Mouse (Mus musculus) lung, postnatal 14 days (tissue): ENCODE measurements around the gene Gm3045.

Experiments
- DNase-seq: peaks from one replicate; pipeline ENCODE4 v3.0.0; 2021

The Gm3045 gene

DNA sequence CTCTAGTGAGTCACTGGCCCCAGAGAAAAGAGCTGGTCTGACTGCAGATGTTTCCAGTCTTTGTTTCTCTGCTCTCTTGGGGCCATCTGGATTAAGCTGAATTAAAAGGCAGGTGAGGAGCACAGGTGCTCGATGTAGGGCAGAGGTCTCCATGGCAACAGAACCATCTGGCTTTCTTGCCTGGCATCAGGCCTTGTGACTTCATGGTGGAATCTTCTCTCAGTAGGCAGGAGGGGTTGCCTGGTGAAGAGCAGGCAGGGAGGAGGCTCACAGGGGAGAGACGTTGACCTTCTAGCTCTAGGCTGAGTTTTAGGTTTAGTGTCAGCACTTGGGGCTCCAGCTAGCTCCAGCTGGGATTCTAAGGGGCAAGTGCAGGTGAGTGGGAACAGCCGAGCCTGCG, at the start of gene Gm3045:
TSS of gene Gm3045 (plus strand) at position 230 of the 400 bp plus-strand sequence.
- DNase-seq: no peak

DNA sequence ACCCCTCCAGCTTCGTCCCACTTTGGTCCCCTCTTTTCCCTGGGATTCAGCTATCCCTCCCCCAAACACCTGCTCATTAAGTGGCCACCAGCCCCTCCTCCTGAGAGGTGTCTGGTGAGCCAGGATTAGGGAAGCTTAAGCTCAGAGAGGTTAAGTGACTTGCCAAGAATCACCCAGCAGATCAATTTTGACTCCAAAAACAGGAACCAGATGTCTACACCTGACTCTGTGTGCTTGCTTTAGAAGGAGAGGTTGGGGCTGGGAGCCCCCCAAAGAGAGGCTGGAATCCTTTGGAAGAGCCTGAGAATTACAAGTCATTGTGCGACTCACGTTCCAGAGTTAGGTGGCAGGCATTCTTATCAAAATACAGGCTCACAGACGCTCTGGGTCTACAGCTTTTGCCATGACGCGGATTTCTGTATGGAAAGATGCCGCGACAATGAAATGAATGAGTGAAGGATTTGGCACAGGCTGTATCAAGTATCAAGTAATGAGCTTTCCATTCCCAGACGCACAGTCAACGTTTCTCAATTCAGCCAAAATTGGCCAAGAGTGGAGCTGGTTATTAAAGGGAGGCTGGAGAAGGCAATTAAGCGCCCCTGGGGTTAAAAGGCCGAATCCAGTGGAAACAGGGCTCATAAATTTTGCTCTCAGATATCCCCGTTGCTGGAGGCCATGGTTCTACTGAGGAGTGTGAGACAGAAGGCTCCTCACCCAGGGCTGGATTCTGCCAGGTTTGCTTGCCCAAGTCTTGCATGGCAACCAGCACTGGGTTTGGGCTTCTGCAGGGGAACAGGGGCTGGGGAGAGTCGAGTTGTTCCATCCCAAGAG, 45.3 kb upstream of the Gm3045 start:
- no peak for DNase-seq

DNA sequence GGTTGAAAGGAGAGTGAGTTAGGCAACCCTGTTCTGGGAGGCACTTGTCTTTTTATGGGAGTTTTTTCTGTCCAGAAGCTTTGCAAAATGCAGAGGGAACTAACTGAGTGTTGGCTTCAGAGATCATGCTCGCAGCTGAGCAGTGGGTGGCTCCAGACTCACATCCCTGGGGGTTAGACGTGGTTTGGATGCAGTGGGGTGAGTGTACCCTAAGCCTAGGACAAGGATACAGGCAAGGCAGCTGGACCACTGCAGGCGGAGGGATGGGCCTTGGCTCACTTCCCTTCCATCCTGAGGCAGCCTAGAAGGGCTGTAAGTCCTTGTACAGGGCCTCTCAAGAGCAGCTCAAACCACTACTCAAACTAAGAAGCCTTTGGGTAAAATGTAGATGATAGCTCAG, 43.0 kb upstream of the Gm3045 start:
- DNase-seq: no peak

DNA sequence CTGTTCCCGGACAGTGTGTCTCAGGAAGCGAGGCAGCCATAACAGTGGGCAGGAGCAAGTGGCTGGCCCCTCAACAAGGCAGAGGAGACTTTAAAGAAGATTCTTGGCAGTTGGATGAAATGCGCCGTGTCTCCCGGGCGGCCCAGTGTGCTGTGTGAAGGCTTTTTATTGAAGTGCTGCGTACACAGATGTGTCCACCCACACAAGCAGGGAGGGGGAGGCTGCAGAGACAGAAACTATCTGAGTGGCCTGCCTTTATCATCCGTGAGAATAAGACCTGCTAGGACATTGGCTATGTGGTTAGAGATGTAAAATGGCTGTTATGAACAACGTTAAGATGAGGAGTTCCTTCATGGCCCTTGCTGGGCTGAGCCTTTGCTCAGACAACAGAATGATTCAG, 40.0 kb upstream of the Gm3045 start:
- no peak for DNase-seq

DNA sequence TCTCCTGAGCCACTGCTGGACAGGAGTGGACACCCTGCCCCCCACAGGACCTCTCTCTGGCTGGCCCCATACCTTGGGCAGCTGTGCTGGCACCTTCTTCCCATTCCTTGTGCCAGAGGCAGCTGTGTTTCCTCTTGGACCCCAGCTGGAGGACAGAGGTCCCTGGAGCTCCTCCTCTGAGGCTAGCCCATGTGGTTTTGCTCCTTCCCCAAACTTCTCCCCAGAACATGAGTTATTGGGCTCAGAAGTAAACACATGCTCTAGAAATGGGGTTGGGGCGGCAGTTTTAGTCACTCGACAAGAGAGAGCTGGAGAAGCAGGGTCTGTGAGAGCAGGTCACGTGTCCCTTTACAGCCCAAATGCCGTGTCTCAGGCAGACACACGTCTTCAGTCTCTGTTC, 39.0 kb upstream of the Gm3045 start:
- no peak for DNase-seq

DNA sequence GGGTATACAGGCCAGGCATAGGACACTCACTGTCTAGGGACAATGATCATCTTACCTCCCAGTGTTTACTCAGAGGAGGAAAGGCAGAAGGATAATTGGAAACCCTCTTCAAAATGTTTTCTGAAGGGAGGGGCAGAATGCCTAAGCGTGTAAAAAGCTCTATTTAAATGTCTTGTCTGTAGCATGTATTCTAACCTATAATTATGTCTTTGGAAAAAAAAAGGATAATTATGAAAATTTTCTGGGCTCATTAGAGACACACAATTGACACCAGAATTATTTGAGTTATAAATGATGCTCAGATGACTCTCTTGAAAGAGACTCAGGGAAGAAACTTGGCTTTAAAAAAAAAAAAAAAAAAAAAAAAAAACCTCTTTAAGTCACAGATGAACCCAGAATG, 38.4 kb upstream of the Gm3045 start:
- no peak for DNase-seq

DNA sequence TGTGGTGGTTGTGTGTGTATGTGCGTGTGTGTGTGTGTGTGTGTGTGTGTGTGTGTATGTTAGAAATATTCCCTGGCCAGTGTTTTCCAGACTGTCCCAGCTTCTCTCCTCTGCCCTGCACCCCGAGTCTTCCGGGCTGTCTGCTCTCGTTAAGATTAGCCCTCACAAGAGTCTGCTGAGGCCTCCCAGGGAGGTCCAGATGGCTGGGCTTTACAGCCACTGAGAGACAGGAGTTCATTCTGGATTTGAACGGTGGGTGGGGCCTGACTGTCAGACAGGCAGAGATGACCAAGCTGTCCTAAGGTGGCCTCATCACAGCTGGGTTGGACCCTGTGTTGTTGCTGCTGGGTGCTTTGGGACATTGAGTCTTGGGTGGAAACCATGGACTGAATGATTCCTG, 28.8 kb upstream of the Gm3045 start:
- DNase-seq: peak; percentile 27

DNA sequence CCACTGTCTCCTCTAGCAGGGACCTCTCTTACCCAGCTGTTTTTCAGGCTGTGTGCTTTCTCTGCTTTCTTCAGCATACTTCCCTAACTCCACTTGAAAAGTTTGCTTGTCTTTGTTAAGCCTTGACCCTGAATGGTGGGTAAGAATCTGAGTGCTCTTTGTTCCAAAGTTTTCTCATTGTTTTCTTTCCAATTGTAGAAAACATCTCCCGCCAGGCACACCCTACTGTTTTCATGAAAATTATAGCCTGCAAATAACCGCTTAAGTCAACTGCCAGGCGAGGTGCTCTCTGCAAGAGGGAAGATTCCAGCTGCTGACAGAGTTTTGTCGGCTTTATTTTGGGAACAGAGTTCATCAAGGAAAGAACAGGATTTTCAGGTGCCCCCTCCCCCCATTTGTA, 25.2 kb upstream of the Gm3045 start:
- no peak for DNase-seq

DNA sequence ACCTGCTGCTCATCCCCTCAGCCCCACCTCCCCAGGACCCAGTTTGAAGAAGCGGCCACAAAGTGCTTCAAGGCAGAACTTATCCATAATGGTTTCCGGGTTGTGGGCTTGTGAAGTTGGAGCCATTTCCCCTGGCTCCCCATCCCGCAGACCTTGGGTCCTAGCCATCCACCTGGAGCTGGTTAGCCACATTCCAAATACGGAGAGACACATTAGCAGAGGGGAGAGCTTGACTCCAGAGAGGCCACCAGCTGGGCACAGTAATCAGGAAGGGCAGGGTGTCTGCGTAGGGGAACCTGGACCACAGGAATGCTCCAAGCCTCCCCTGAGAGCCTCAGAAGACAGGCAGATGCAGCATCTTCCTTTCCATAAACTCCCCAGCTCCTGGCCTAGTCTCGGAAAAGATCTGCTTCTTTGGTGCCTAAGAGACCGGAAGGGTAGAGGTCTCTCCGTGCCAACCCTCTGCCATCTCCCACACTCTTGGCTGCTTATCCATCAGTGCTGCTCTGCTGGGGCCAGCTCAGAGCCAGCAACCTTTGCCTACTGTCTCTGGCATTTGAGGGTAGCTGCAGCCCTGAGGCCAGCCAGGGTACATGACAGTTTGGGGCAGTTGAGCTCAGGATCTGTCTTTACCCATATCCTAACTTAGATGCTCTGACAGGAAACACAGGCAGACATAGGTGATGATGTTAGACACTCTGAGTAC, 22.9 kb upstream of the Gm3045 start:
- no peak for DNase-seq

DNA sequence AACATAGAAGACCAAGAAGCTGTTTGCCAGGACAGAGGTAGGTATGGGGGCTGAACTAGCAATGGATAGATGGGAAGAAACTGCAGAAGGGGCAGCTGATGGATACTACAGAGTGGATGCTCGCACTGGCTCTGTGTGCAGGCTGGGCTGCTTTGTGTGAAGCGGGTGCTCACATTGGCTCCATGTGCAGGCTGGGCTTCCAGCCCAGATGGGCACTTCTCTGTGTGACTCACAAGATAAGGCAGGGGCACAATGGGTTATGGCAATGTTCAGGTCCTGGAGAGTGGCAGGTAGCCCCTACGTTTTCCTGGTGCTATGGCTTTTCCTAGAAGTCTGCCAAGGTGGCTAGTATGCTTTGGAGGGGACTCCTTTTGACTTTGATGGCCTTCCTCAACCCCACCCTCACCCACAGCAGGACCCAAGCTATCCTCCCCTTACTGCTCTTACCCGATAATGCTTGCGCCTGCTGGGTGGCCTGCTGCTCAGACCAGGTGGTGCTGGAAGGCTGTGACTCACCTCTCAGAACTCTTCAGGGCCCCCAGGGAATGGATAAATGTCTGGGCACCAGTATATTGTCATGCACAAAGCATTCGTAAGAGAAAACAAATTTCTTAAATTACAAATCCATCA, 21.8 kb upstream of the Gm3045 start:
- DNase-seq: no peak

DNA sequence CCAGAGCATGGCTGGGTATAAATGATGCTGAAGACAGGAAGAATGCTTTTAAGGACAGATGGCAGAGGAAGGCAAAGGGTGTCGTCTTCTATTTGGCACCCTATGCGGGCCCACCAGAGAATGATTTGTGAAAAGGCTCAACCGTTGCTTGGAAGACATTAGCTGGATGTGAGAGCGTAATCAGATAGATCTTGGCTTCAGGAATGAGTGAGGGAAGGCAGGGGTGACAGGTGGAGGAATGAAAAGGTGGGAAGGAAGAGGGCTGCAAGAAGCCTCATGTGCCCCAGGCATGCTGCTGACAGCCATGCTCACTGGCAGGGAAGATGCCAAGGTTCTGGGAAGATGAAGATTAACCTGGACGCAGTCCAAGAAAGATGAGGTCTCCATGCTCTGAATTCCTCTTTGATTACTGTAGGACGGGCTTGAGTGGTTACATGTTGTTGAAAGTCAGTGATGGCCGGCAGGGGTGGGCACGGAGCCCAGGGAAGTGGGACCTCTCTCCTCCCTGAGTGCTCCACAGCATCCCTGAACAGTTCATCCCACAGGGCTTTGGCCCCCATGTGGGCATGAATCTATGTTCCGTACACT, 14.0 kb upstream of the Gm3045 start:
- DNase-seq: no peak

DNA sequence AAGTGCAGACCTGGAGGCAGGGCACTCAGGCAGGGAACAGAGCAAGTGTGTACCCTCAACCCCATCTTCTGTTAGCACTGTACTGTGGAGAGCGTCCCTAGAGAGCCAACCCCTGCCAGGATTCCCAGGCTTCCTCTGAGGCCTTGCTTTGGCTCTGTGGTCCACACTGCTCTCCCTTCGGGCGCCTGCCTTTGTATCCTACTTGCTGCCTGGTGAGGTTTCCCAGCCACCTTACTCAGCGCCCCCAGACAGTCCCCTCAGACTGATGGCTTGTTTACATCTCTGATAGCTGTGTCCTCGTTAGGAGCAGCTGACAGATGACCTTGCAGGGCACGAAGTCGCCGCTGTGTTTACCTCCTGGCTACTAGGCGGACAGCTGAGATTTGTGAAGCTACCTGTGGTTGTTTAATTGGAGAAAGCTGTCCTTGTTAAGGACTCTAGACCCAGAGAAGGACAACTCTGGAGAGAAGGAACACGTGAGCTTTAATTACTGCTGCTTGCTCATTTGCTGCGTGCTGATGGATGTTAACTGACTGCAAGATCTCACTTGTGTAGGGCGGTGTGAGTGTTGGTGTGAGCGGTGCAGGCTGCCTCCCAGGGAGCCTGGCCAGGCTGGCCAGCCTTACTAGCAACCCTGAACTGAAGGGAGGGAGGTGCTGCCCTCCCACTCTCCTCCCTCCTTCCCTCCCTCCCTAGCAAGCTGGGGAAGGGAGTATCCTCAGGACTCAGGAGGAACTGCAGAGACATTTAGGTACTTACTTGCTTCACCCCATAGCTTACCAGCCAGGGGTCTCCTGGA, 7.5 kb upstream of the Gm3045 start:
- DNase-seq: peak; percentile 39

DNA sequence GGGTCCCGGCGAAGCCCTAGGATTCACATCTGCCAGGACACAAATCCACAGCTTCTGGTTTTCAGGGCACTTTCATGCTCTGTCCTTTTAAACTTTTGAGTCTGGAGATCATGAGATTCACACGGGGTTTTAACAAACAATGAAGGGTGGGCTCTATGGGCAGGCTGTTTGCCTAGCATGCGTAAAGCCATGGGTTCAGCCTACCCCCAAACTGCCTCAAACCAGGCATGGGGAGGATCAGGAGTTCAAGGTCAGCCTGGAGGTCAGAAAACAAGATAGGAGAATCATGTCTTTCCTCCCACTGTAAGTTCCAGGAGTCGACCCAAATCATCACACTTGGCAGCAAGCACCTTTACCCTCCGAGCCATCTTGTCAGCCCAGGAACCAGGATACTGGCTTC, 6.9 kb upstream of the Gm3045 start:
- DNase-seq: no peak

DNA sequence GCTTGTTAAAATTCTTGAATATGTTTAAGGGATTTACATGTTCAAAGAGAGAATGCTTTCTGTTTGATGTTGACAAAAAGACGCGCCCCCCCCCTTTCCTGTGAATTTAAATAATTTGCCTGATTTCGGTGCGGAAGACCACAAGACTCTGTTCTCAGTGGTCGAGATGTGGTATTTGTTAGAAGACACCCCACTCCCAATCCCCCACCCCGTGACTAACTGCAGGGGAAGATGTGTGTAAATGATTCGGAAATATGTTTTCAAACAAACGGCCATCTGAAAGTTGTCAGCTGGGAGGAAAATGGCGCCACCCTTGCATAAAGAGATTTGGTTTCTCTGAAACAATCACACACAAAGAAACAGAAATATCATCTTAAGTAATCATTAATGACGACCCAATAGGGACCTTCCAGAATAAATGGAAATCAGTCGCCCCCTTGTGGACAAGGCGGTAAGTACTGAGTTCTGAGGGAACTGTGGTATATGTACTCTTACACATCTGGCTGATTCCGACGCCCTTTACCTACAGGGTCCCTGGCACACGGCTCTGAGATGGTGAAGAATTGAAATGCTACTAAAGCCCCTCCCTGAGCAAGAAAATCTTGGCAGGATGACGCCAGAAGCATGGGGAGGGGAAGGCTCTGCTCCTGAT, 4.2 kb upstream of the Gm3045 start:
- peak; percentile 84 for DNase-seq

DNA sequence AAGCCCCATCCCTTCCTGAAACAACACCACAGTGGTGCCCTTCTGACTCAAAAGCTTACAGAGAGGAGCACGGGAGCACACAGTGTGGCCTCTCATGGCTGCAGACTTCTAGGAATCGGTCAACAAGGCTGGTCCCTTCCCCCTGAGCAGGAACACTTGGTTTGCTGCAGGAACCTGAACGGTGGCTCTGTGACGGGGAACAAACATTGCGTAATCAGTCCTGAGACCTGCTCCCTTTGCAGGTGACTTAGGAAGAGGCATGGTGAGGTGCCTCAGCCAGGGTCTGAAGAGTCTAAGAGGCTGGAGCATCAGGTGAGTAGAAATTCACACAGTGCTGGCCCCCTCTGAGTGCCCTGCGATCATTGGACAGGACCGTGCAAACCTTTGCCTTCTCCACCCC, 463 bp upstream of the Gm3045 start:
- DNase-seq: peak; percentile 15

DNA sequence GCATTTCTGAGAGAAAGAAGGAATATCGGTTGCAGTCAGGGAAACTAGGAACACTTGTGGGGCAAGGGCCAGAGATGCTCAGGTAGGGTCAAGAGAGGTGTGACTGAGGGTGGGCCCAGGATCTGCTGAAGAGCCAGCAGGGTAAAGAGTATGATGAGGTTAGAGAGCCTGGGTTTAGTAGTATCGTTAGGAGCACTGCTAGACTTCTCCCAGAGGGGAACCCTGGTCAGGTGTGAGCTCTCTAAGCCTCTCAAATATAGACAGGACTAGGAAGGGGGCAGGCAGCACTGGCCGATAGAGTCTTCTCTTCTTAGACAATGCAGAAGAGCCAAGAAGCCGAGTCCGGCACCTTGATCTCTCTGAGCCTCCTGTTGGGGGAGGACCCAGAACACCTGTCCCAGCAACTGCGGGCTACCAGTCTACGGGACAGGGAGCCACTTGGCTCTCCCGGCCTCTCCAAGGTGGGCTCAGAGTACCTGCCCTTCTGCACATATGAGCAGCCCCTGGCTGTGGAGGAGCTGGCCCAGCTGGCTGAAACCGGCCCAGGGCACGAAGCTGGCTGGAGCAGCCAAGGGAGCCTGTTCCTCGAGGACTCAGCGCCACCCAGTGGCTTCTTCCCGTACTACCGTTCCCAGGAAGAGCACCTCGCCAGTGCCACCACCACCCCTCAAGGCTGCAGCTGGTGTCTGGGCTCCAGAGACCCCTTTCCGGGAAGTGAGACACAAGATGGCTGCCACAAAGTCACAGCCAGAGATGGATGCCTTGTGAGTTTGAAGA, 2.5 kb downstream of the Gm3045 start:
- peak; percentile 77 for DNase-seq

DNA sequence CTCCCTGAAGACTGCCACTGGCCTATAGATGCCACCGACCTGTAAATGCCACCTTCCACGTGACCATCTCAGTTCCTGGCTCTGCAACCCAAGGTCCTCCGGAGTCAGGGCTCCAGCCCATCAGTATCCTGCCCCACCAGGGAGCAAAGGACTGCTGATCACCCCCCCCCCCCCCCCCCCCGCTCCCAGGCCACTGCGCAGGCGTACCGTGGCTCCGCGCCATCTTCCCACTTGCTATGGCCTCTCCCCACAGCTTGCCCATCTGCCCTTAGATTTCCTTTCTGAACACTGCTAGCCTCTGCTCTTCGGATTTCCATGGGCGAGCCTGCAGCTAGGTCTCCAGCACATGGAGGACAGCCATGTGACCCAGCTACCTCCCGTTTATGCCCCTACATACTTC, 6.1 kb downstream of the Gm3045 start:
- DNase-seq: no peak

DNA sequence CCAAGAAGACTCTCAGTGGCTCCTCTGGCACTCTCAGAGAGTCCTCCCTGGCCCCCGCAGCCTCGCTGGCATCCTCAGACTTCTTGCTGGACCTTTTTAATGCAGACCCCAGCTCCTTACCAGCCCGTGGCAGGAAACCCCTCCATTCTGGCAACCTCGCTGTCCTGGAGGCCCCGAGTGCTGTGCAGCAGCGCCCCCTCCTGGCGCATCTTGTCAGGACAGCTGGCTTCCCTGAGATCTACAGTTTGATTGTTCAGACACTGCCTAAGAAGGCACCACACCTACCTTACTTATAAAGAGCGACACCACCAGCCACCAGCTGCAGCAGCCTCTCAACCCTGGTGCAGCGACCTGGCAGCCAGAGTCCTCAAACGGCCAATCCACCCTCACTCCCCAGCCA, 7.1 kb downstream of the Gm3045 start:
- DNase-seq: peak; percentile 61

DNA sequence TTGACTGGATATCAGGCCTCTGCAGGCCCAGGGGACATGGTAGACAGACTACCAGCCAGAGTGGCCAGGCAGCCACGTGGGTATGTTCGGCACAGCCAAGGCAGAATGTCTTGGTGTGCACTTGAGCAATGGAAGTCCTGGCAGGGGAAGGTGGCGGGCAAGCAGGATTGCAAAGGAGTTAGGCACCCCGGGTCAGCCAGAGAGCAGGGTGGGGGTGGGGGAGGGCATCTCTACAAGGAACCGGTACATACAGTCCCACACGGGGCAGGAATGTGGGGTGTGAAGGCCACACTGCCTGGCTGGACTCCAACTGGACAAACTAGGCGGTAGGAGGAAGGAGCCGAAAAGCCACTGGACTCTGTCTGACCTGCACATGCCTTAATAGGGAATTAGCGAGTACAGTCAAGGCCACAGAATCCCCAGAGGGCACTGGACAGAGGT, 7.9 kb downstream of the Gm3045 start:
- peak; percentile 29 for DNase-seq

DNA sequence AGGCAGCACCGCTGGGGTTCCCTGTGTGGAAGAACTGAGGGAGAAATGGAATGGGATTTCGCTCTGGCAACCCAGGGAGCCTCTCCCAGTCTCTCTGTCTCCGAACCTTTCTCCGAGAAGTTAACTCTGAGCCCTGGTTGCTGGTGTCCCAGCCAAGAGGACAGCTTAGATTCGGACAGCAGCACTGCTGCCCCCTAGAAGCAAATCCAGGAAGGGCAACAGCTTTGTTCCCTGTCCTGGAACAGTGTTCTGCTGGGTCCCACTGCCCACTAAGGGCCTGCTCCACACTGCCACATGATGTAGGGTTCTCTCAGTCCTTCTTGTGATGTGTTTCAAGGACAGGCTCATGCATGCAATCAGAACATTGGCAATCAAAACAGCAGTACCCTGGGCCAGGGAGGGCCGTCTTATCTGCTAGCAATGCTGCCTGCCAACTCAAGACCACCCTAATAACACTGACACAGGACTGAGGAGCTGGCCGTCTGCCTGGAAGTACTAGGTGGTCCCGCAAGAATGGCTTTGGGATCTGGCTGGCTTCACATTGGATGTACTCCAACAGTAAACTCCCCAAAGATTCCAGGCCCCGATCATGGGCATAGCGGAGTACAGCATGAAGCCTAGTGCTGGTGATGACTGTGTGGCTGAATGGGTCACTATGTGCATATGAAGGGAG, 9.4 kb downstream of the Gm3045 start:
- DNase-seq: no peak
